Mouse (Mus musculus) layer of hippocampus, adult 9-11 months (tissue): ENCODE data around the gene Kiss1r.
A peak's percentile ranks its signal among the peaks of the same experiment; 100 is the strongest.
"Not testable (repeated sequence)": the region's sequence is repeated elsewhere in the genome, so short reads cannot be mapped to it uniquely, and the experiment has no call there.

Experiments used
- DNase-seq: peaks from one replicate; pipeline ENCODE4 v3.0.0; 2022

Kiss1r gene

DNA sequence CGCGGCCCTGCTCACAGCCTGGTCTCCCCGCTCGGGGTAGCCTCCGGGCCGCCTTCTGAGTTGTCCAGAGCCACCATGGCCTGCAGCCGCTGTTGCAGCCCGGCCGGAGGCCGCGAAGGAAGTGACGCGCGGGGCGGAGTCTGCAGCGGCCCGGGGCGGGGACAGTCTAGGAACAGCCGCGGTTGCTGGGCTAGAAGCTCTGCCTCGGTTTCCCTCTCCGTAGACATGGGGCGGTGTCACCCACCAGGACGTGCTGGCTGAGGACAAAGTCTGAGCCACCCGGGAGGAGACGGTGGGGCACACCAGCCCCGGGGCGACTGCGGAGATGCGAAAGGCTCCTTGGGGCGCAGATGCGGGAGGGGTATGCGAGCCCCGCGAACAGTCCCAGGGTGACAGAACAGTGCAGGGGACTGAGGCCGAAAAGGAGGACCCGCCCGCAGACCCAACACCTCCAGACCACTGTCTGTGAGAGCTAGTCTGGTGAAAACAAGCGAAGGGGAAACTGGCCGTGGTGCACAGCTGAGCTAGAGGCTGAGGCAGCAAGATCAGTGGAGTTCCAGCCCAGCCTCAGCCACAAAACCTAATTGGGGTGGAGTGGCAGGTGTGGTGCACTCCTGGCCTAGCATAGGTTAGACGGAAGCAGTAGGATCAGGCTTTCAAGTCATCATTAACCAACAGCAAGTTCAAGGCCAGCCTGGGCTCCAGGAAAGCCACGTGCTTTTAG, at the start of gene Kiss1r:
Gene Kiss1r, plus strand, starts transcription at position 164 of the 724 bp plus-strand sequence.
- peak; percentile 81 for DNase-seq

DNA sequence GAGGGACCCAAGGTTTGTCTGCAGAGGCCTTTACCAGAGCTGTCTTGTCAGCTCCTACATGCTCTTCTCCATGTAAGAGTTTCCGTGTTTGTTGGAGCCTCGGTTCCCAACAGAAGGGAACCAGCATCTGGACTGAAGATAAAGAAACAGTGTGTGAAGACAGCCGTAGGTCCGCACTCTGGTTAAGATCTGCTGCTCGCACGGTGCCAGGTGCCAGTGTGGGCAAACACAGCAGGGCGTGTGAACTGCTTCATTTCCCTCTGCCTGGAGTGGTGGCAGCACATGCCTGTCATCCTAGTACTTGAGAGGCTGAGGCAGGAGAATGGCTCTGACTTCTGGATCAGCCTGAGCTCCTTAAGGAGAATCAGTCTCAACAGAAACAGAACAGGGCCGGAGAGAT, 44.9 kb upstream of the Kiss1r start:
- no peak for DNase-seq

DNA sequence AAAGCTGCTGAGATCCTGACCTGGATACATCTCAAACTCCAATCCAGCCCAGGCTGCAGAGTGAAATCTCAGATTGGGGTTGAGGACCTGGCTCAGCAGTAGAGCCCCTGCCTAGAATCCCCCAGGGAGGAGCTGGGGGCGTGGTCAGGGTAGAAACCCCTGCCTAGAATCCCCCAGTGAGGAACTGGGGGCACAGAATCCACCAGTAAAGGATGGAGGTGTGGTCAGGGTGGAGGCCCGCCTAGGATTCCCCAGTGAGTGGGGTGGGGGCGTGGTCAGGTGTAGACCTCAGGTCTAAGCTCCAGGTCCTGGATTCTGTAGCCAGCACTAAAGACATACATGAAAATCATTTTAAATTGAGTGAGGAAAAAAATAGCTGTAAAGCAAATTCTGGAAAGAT, 43.9 kb upstream of the Kiss1r start:
- no peak for DNase-seq

DNA sequence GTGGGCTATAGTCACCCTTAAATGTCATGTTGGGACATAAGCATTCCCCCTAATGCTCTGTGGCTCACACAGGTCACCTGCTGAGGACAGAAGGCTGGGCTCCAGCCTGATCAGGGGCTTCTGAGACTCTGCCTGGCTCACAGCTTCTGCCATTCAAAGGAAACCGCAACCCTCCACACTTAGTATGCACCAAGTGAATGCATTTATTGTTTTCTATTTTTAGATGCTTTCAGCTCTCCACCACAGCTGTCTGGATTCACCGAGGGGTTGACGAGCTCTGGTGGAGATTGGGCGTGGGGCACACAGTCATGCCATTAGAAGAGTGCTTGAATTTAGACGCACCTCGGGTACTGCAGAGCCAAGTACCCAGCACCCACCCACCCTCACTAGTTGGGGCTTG, 43.5 kb upstream of the Kiss1r start:
- no peak for DNase-seq

DNA sequence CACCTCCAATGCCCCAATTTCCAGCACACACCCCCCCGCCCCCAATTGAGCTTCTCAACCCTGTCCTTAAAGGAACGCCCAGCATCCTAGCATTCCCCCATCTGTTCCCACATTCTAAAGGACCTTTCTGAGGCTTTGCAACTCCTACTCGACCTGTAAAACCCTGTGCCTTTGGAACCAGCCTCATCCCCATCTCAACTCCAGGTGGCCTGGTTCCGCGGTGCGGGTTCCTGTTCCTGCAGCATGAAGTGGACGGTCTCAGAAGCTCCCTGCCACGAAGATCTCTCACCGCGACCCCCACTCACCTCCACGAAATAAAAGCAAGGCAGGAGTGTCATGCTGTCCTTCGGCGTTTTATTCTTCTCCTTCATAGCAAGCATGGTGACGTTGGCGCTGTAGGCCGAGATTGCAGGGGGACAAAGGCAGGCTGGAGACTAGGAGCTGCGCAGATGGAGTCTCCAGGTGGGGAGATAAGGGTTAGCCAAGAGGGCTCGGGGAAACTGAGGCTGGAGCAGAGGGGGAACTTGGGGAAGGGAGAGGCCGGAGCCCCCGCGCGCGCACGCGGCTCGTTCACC, 43.0 kb upstream of the Kiss1r start:
- DNase-seq: no peak

DNA sequence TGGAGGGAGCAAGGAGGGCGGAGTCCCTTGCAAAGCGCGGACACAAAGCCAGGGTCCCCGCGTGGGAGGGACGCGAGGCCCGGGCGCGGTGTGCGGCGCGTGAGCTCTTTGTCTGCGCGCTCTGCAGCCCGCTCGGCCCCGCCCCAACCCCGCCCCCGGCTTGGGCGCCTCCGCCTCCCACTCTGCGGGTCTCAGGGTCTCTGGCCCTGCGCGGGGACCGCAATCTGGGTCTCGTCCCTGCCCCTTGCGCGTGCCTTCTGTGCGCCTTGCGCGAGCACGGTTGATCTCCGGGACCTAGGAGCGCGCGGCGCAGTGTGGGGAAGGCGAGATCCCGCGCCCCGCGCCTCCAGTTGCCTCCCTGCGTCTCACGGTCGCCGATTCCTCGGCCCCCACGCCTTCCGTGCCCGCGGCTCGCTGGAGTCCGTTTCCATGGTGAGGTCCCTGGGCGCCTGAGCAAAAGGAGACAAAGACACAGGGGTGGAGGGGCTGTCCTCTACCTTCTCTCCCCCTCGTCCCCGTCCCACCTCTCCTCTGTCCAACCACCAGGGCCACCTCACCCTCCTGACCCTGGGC, 42.4 kb upstream of the Kiss1r start, which contains the start of the genes Prtn3 and Plppr3:
Gene Prtn3, plus strand, starts transcription at position 187 of the 573 bp plus-strand sequence.
Gene Plppr3, minus strand, starts transcription at position 345 of the 573 bp plus-strand sequence.
- no peak for DNase-seq

DNA sequence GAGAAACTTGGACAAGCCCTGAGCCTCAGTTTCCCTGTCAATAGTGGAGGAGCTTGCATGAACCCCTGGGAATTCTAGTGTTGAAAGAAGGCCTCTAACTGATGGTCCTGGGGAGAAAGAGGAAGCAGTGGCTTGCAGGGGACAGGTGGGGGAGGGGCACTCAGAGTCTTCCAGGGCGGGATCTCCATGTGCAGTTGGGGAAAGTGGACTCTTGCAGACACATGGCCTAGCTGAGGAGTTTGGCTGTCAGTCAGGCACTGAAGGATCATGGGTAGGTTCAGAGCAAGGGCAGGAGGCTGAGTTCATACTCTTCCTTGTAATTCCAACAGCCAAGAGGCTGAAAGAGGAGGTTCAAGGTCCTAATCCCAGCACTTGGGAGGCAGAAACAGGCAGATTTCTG, 39.6 kb upstream of the Kiss1r start:
- DNase-seq: no peak

DNA sequence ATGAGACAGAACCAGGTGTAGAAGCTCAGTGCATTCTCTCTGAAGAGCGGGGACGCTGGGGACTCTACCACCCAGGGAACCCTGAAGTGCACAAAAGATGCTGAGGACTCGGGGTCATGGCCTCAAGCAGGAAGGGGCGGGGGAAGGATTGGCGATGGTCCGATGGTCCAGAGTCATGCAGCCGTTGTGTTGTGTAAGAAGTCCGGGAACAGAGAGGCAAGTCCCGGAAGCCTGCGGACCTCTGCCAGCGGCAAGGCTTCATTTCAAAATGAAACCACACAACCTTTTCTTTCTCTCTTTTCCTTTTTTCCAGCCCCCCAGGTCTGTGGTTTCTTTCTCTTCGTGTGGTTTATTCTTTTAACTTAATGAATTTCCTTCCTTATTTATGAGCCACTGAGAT, 39.0 kb upstream of the Kiss1r start:
- no peak for DNase-seq

DNA sequence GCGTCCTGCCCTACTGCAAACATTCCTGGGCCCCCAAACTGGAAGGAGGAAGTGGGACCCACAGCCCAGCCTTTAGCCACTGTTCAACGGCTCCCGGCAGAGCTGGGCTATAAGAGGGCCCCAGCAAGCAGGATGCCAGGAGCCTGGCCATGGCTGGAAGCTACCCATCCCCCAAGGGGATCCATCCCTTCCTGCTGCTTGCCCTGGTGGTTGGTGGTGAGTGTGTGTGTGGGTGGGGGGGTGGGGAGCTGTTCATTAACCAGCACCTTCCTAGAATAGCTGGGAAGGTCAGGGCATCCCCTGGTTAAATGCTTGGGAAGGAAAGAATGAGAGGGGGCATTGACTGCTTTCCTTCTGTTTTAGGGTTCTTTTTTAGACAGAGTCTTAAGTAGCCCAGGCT, 37.2 kb upstream of the Kiss1r start:
- no peak for DNase-seq

DNA sequence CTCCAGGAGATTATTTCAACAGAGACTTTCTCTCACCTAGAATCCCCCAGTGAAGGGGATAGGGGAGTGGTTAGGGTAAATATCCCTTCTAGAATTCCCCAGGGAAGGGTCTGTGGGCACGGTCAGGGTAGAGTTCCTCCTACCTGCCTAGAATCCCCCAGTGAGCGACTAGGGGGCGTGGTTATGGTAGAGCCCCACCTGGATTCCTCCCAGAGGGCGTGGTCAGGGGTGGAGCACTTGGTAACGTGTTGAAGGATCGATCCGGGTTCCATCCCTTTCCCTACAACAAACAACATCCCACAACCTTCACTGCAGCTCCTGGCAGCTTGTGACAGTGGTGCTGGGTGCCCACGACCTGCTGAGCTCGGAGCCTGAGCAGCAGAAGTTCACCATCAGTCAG, 36.0 kb upstream of the Kiss1r start:
- no peak for DNase-seq

DNA sequence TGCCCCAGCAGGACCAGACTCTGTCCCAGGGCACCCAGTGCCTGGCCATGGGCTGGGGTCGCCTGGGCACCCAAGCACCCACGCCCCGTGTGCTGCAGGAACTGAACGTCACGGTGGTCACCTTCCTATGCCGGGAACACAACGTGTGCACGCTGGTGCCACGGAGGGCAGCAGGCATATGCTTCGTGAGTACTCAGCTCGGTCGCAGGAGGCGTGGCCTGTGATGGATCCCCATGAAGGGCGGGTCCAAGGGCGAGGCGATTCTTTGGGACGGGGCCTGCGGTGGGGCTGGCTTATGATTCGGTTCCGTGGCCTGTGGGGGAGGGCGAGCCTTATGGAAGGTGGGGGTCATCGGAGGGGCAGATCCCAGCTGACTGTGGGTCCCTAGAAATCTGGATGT, 34.8 kb upstream of the Kiss1r start:
- DNase-seq: no peak

DNA sequence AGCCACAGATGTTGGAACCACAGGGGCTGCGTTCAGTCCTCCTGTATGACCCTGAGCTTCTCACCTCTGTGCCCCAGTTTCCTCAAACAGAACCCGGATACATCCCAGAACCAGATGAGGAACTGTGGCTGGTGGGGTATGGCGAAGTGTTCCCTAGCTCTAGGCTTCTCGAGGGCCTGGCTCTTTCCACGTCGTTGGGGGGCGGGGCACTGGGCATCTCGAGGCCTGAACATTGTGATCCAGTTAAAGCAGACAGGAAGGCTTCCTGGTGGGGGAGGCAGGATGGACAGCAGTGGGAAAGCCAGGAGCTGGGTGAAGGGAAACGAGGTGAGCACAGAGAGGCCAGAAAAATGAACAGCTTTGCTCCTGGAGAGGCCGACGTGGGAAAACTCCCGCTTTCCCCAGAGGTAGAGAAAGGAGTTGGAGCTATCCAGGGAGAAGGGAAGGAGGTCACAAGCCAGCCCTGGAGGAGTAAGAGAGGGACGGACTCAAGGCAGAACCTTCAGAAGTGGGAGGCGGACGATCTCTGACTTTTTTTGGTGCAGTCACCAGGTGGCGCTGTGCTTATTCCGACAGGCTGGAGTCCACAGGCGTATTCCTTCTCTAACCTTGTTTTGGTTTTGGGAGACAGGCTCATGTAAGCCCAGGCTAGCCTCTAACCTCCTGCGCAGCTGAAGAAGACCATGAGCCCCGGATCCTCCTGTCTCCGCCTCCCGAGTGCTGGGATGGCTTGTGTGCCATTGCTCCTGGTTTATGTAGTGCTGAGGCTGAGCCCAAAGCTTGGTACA, 33.3 kb upstream of the Kiss1r start:
- DNase-seq: peak; percentile 77

DNA sequence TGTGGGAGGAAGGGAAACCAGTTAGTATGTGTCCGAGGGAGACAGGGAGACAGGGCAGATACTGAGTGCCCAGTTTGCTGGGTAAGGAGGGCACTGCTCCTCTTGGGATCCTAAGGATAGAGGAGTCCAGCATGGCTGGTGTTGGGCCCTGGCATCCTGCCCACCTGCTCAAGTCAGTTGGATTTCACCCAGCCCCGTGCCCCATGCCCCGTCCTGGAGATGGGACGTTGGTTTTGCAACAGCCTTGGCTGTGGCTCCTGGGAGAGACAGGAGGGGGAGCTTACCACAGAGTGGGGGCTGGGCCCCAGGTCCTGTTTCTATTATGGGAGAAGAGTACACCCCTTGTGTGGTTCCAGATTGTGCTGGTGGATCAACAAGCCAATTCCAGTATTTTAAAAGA, 32.3 kb upstream of the Kiss1r start:
- no peak for DNase-seq

DNA sequence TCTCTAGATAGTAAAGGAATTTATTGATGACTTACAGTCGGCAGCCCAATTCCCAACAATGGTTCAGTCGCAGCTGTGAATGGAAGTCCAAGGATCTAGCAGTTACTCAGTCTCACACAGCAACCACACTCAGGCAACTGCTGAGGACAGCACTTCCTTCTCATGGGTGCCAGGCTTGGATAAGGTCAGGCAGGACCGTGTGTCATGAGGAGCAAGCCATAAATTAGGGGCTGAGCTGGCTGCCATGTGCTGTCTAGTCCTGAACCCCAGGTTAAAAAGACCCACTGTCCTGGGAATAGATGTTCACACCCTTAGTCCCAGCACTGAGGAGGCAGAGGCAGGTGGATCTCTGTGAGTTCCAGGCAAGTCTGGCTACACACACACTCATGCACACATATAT, 31.8 kb upstream of the Kiss1r start:
- not testable (repeated sequence) for DNase-seq

DNA sequence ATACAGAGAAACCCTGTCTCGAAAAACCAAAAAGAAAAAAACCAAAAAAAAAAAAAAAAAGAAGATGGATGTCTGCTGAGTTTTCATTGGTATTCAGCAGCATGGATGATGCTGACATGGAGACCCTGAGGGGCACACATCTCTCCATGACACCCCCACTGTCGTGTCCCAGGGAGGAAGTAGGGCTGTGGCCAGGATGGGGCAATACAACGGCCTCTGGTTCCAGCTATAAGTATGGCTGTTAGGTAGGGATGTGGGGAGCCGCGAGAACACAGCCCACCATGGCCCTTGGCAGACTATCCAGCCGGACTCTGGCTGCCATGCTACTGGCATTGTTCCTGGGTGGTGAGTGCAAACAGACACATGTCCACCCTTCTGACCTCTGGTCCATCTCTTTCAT, 30.7 kb upstream of the Kiss1r start, which contains the start of gene Elane:
Gene Elane, plus strand, starts transcription at position 194 of the 400 bp plus-strand sequence.
- no peak for DNase-seq

DNA sequence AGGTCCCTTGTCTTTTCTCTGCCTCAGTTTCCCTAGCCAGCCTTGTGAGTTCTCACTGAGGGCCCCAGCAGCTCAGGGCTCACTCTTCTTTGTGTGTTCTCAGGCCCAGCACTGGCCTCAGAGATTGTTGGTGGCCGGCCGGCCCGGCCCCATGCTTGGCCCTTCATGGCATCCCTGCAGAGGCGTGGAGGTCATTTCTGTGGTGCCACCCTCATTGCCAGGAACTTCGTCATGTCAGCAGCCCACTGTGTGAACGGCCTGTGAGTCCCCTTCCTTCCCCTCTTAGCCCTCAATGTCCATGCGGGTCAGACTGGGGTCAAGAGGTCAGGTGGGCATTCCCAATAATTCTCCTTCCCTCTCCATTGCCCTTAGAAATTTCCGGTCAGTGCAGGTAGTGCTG, 30.2 kb upstream of the Kiss1r start:
- DNase-seq: no peak

DNA sequence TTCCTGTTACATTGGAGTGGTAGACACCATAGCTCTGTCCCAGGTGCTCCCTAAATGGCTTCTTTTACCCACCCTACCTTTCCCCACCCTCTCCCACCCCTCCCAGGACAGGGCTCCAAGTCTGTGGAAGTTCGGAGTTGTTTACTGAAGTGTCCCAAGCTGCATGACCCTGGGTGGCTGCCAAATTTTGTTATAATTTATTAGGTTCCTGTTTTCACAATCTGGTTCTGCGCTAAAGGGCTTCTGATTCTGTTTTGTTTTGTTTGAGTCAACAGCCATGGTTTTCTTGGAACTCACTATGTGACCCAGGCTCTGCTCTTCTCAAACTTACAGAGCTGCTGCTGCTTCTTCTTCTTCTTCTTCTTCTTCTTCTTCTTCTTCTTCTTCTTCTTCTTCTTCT, 27.4 kb upstream of the Kiss1r start:
- no peak for DNase-seq

DNA sequence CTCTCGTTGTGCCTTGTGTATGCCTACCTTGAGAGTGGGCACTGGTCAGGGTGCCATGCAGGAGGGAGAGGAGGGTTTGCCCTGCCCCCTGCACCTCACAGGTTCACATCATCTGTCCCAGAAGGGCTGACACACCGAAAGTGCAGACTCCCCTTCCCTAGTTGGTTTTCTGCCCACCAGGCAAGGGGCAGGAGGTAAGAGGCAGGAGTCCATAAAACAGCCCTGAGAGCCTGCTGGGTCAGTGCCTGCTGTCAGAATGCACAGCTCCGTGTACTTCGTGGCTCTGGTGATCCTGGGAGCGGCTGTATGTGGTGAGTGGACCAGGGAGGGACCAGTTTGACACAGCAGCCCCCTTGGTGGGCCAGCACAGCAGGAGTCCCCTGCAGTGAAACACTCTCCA, 26.1 kb upstream of the Kiss1r start, which contains the start of gene Cfd:
Gene Cfd, plus strand, starts transcription at position 184 of the 400 bp plus-strand sequence.
- DNase-seq: no peak

DNA sequence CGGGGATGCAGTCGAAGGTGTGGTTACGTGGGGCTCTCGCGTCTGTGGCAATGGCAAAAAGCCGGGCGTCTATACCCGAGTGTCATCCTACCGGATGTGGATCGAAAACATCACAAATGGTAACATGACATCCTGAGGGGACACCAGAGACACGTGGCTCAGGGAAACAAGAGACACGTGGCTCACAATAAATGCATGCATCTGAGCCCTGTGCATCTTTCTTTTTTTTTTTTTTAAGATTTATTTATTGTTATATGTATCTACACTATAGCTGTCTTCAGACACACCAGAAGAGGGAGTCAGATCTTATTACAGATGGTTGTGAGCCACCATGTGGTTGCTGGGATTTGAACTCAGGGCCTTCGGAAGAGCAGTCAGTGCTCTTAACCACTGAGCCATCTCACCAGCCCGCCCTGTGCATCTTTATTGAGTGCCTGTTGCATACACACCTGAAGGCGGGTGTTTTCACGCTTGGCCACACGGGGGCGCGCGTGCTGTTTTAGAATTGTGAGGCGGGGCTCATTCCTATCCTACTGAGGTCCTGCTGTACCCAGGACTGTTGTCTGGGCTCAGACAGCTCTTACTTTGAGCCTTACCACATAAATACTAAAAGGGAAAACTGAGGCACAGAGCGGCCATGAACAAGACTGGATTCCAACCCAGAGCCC, 24.2 kb upstream of the Kiss1r start:
- peak; percentile 69 for DNase-seq

DNA sequence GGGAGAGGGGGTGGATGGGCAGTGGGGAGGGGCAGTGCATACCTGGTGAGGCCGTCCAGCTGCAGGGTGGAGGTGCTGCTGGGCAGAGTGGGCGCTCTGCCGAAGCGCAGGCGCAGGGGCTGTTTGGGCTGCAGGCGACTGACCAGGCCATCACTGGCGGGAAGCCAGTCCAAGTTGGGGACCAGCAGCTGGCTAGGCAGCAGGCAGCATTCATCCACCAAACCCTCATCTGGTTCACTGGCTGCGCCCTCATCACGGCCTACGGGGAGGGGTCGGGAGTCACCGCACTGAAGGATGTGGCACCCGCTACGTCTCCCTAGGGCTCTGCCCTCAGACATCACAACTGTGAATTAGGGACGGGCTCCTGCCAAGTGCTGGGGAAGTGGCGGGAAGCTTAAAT, 20.5 kb upstream of the Kiss1r start:
- DNase-seq: no peak

DNA sequence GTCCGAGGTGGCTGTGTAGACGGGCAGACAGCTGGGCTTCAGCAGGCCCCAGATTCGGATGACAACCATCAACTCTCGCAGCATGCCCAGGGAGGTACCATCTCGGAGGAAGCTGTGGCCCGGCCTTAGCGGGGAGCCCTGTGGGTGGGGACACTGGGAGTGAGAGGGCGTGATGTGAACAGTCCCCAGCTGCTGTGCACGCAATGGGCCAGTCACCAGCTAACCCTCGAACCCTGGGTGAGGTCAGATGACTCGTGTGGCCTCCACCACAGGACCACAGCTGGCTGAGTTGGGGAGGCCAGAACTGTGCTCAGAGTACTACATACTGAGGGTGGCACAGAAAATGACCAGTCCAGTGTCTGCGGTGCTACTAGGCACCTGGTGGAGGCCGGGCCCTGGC, 20.0 kb upstream of the Kiss1r start:
- no peak for DNase-seq

DNA sequence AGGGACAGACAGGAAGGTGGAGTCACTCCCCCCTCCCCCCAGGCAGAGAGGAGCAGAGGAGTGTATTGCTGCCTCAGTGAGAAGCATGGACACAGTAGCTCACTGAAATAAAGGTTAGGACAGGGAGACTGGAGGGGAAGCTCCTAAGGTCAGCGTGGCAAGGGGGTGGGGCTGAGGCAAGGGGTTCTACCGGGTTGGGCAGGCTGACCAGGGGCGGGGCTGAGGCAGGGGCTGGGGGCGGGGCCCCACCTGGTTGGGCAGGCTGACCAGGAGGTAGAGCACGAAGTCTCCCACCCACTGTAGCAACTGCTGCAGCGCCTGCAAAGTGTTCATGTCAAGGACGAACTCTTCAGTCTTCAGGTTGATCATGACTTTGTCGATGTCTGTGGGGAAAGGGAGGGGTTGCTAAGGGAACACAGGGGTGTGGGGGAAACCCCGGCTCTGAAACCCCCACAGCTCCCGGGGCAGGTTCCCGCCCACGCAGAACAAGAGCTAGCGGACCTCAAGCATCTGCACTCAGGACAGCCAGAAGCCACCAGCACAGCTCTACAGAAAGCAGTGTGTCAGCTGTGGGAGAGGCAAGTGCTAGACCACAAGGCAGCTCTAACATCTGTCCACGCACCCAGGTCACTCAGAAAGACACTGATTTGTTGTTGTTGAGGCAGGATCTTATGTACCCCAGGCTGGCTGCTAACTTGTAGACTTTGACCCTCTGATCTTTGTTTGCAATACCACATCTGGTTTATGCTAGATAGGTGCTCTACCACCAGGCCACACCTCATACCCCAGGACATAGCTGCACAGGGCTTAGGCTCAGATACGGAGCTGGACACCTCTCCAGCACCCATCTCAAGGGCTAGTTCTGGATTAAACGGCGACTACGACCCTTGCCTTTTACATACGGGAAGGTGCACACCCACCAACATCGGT, 19.2 kb upstream of the Kiss1r start:
- no peak for DNase-seq
